Mouse (Mus musculus): ENCODE measurements at regions not wholly inside any gene's neighbourhood (a gene's known extent, or its start where the extent isn't known, plus 50 kb on each side); places are given as distances from the start of the nearest gene placed in this dataset.
A peak's percentile ranks its signal among the peaks of the same experiment; 100 is the strongest.

- TF ChIP-seq CTCF (IDR thresholded peaks at IDR 0.05; ENCODE audit: borderline replicate concordance, insufficient read depth, low read depth, low read length) (peak; percentile 50; the same call in 1 of the 2 replicates), POLR2A (IDR thresholded peaks at IDR 0.05; ENCODE audit: borderline replicate concordance, insufficient read depth, low read length) (no peak)
These were observed 80.8 kb downstream of the Avpr1a start for GRCm38 (mm10) chr10:122528973-122529703.

All from cerebellum, adult 2 months (tissue).